Comparison of ENCODE assay signal across 8 mouse cellular contexts in genomic region chr19:7382903-7383865, GRCm38 (mm10). TPM values are rescaled to one million over a fixed set of nuclear protein-coding genes. Genes with fewer than 3 reads are reported as not detected.
A peak's percentile ranks its signal among the peaks of the same experiment; 100 is the strongest.
DNase-seq lines count a peak whose midpoint lies in the region; ATAC-seq lines count a peak whose summit lies in the region.

Gene Spindoc (minus strand): TSS chr19:7382994.

- H3K27ac ChIP-seq in lung, embryonic 16.5 days (ENCODE audit: low read length), result peak within 1 kb of the TSS; percentile 85

- peak; percentile 96 to 98 for ATAC-seq in hematopoietic stem cell, adult 5-6 weeks (replicated peaks in 1 of 2; ENCODE audit: insufficient read depth in 1 of 2, low FRiP score in 2 of 2, low TSS enrichment in 1 of 2, low read depth in 1 of 2, poor library complexity in 2 of 2, severe bottlenecking in 2 of 2)
- ATAC-seq in lung, embryonic 16.5 days (ENCODE audit: low read depth), result peak; percentile 100

- H3K4me3 ChIP-seq in lung, embryonic 16.5 days (ENCODE audit: low read length), result peak within 1 kb of the TSS; percentile 75

- peak within 1 kb of the TSS; percentile 88 for H3K9ac ChIP-seq in lung, embryonic 16.5 days (ENCODE audit: low read length)

- peak; percentile 66 for DNase-seq in MEL-GATA-1-ER (ENCODE audit: extremely low read depth, low read depth)
- DNase-seq in cerebellum, adult 8-10 months, result peak; percentile 99
- peak; percentile 91 for DNase-seq in forelimb bud, embryonic 11.5 days (ENCODE audit: low read depth, low spot score)
- DNase-seq in layer of hippocampus, adult 9-10 months (ENCODE audit: low spot score), result peak; percentile 96
- DNase-seq in ovary, postnatal 10 days (ENCODE audit: low spot score), result peak; percentile 98
- peak; percentile 95 to 98 for DNase-seq in thymus, postnatal 10 days (ENCODE audit: low spot score in 2 of 2)

- H3K4me2 ChIP-seq in lung, embryonic 16.5 days (ENCODE audit: low read depth, low read length), result peak within 1 kb of the TSS; percentile 89

- H3K9me3 ChIP-seq in lung, embryonic 16.5 days (ENCODE audit: control insufficient read depth, low read length), result no peaks in the 10 kb centered on the region

- peaks cover 3% of the 10 kb centered on the region; the same call in 1 of the 2 replicates for H3K36me3 ChIP-seq in lung, embryonic 16.5 days (ENCODE audit: control insufficient read depth, insufficient read depth, low read length)

- peaks cover 18% of the 10 kb centered on the region for H3K4me1 ChIP-seq in lung, embryonic 16.5 days (replicated peaks; ENCODE audit: control insufficient read depth, insufficient read depth, low read length)

- H3K27me3 ChIP-seq in lung, embryonic 16.5 days (ENCODE audit: control insufficient read depth, insufficient read depth, low read depth, low read length), result no peaks in the 10 kb centered on the region

- under 1% methylated on average over 44 of the region's 52 CpGs for WGBS in lung, embryonic 16.5 days

RNA-seq across cellular contexts. Expression of gene Spindoc, which starts in this region (rescaled TPM):
- 12.7 and 22.3 TPM in 2 replicates for total RNA-seq in hematopoietic stem cell, adult 5-6 weeks (2017)
- 24.8 and 25.7 TPM in 2 replicates for polyA plus RNA-seq in lung, embryonic 16.5 days (2015; fragmentation: Nextera tagmentation; extraction: Ambion mirVana)

Comparison
In these comparisons a context has a peak if more than half of its experiments do, and no peak if none do; other contexts are left out.
1. Peak in every context shown above with its lines: DNase-seq, ATAC-seq, H3K4me3 ChIP-seq and H3K27ac ChIP-seq.